Mouse (Mus musculus) brain, embryonic 14.5 days (tissue): Measurements from ENCODE around the gene Prkar1b.

Source experiments
- CTCF ChIP-seq: fragments of 200-500 bp; IDR thresholded peaks from 2 replicates; pipeline ENCODE4 v1.5.1; 2012; ENCODE audit warnings: inconsistent platforms, mild to moderate bottlenecking, moderate library complexity, borderline replicate concordance; ENCODE audit not compliant: insufficient read depth, insufficient read length; ENCODE audit errors: extremely low read depth
- POLR2A ChIP-seq: fragments of 200-500 bp; IDR thresholded peaks from 2 replicates; pipeline ENCODE4 v1.6.1; 2012; ENCODE audit warnings: mild to moderate bottlenecking, inconsistent platforms, borderline replicate concordance; ENCODE audit not compliant: poor library complexity, insufficient read depth, insufficient read length, severe bottlenecking; ENCODE audit errors: extremely low read depth

GRCm38 (mm10) chr5:139184897-139185296 lies 35.1 kb upstream of the Prkar1b start:
- TF ChIP-seq CTCF: no peak
- no peak for TF ChIP-seq POLR2A
